Mouse (Mus musculus) heart, postnatal 10 days (tissue): ENCODE results near the gene Arhgap23. TPM values are rescaled to one million over a fixed set of nuclear protein-coding genes. Genes with fewer than 3 reads are reported as not detected.

Source experiments
- DNase-seq, 2 experiments: peaks; one replicate each; pipeline ENCODE4 v3.0.0; 2021
- intact Hi-C: fragments of 180-260 bp; cut with DNase I; formaldehyde crosslinking; loops from one replicate; pipeline ENCODE4 v1.15.1; 2025
- total RNA-seq, 2 experiments: library from RNA; stranded (reverse); gene quantifications; 2 replicates each; pipeline ENCODE4 v1.2.3; 2021

The Arhgap23 gene
- total RNA-seq, 2 experiments from 2014 or later: 34.4 to 34.7 TPM

GRCm38 (mm10) chr11:97404761-97405190, 10.6 kb upstream of the Arhgap23 start:
- intact Hi-C loops: loop anchor here (5.0 kb wide), 2 partner anchors 38 to 218 kb away; no protein-coding TSS in a partner anchor
- DNase-seq: peak in 1 of 2 experiments; percentile 38

GRCm38 (mm10) chr11:97406094-97406951, 9.0 kb upstream of the Arhgap23 start:
- peak; percentile 79 to 85 for DNase-seq
- intact Hi-C loops: loop anchor here (5.0 kb wide), 2 partner anchors 36 to 216 kb away; no protein-coding TSS in a partner anchor

GRCm38 (mm10) chr11:97407456-97407855, 7.9 kb upstream of the Arhgap23 start:
- intact Hi-C loops: loop anchor here (5.0 kb wide), 2 partner anchors 35 to 215 kb away; no protein-coding TSS in a partner anchor
- DNase-seq: no peak

- intact Hi-C loops: loop anchor here (1.0 to 5.0 kb wide), 3 partner anchors 34 to 214 kb away; no protein-coding TSS in a partner anchor
- DNase-seq: peak; percentile 88 to 91
These were observed 7.2 kb upstream of the Arhgap23 start for GRCm38 (mm10) chr11:97408171-97408570.

- DNase-seq: no peak
- intact Hi-C loops: no loop called here
These were observed 4.4 kb upstream of the Arhgap23 start for GRCm38 (mm10) chr11:97410958-97411357.

- DNase-seq: peak; percentile 61 to 66
- intact Hi-C loops: no loop called here
These were observed 3.2 kb upstream of the Arhgap23 start for GRCm38 (mm10) chr11:97412117-97412516.

- no peak for DNase-seq
- intact Hi-C loops: no loop called here
These were observed 2.5 kb upstream of the Arhgap23 start for GRCm38 (mm10) chr11:97412808-97413347.

GRCm38 (mm10) chr11:97415712-97416636, 641 bp downstream of the Arhgap23 start:
- DNase-seq: peak; percentile 78 to 82

GRCm38 (mm10) chr11:97416637-97417035, 1.3 kb downstream of the Arhgap23 start:
- intact Hi-C loops: no loop called here
- no peak for DNase-seq

More at GRCm38 (mm10) chr11:97415712-97416636, 641 bp downstream of the Arhgap23 start:
- intact Hi-C loops: no loop called here

GRCm38 (mm10) chr11:97418834-97419539, 3.7 kb downstream of the Arhgap23 start:
- DNase-seq: no peak
- intact Hi-C loops: no loop called here

GRCm38 (mm10) chr11:97419540-97419900, 4.2 kb downstream of the Arhgap23 start:
- no peak for DNase-seq
- intact Hi-C loops: no loop called here

- no peak for DNase-seq
- intact Hi-C loops: no loop called here
These were observed 7.2 kb downstream of the Arhgap23 start for GRCm38 (mm10) chr11:97422507-97422906.

- DNase-seq: no peak
- intact Hi-C loops: no loop called here
These were observed 8.9 kb downstream of the Arhgap23 start for GRCm38 (mm10) chr11:97424092-97424692.

GRCm38 (mm10) chr11:97424802-97425201, 9.5 kb downstream of the Arhgap23 start:
- DNase-seq: no peak
- intact Hi-C loops: no loop called here

GRCm38 (mm10) chr11:97427794-97428725, 12.7 kb downstream of the Arhgap23 start:
- intact Hi-C loops: no loop called here

GRCm38 (mm10) chr11:97428726-97429077, 13.4 kb downstream of the Arhgap23 start:
- intact Hi-C loops: no loop called here
- DNase-seq: no peak

More at GRCm38 (mm10) chr11:97427794-97428725, 12.7 kb downstream of the Arhgap23 start:
- DNase-seq: peak; percentile 89 to 91

- DNase-seq: peak; percentile 50 to 75
- intact Hi-C loops: no loop called here
These were observed 14.3 kb downstream of the Arhgap23 start for GRCm38 (mm10) chr11:97429615-97430014.

GRCm38 (mm10) chr11:97432015-97432414, 16.7 kb downstream of the Arhgap23 start:
- peak; percentile 75 to 85 for DNase-seq
- intact Hi-C loops: loop anchor here (1.0 kb wide), 1 partner anchor 37 kb away; no protein-coding TSS in a partner anchor
